Mouse (Mus musculus): ENCODE results near the gene Sec1. TPM values are rescaled to one million over a fixed set of nuclear protein-coding genes. Genes with fewer than 3 reads are reported as not detected.

The Sec1 gene
- polyA plus RNA-seq, 1 experiment from 2014 or later, result 0.27 TPM

- no peak overlapping the region for H3K4me3 ChIP-seq (ENCODE audit: low read depth, low read length)
- H3K9ac ChIP-seq (replicated peaks; ENCODE audit: low read length), result no peak overlapping the region; the same call in 1 of the 2 replicates
- no peaks in the 10 kb centered on the region for H3K36me3 ChIP-seq (replicated peaks; ENCODE audit: control insufficient read depth, insufficient read depth, low read depth, low read length)
- ATAC-seq (replicated peaks; ENCODE audit: insufficient number of reproducible peaks, low FRiP score, low TSS enrichment, low read depth) (0 out of 2 replicates have a peak, but pooled peaks have one; percentile 4), DNase-seq (ENCODE audit: low spot score) (peak; percentile 76)
- H3K4me2 ChIP-seq (ENCODE audit: low read depth, low read length), result no peak overlapping the region
- peaks cover 4% of the 10 kb centered on the region; the same call in 1 of the 2 replicates for H3K4me1 ChIP-seq (ENCODE audit: control insufficient read depth, insufficient read depth, low read length)
- no peak overlapping the region; the same call in 1 of the 2 replicates for H3K27ac ChIP-seq (replicated peaks; ENCODE audit: low read depth, low read length)
- no peaks in the 10 kb centered on the region for H3K27me3 ChIP-seq (ENCODE audit: control insufficient read depth, insufficient read depth, low read length)
- WGBS, result 22% methylated on average over 16 of the region's 16 CpGs
- no peaks in the 10 kb centered on the region for H3K9me3 ChIP-seq (replicated peaks; ENCODE audit: control insufficient read depth, low read length)
These were observed 36.7 kb upstream of the Sec1 start for GRCm38 (mm10) chr7:45730727-45731431.

DNA sequence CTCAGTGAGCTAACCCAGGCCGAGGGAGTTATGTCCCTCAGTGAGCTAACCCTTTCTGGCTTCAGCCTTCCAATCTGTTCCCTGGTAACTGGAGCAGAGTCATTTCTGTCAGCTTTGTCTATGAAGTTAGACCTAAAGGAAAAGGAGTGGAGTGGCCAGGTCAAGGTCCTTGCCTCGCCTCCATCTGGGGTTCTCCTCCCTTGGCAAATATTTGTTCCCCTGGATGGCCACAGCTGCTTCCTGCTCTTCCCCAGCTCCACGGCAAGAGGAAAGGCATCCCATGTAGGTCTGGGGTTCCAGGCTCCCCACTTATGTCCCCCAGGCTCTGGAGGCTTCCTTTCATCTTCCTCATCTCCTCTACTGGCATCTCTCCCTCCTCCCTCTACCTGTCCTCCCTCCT is 33.4 kb upstream of the Sec1 start:
- H3K4me2 ChIP-seq (ENCODE audit: low read depth, low read length), result no peak overlapping the region
- peaks cover 4% of the 10 kb centered on the region; the same call in 1 of the 2 replicates for H3K4me1 ChIP-seq (ENCODE audit: control insufficient read depth, insufficient read depth, low read length)
- H3K36me3 ChIP-seq (replicated peaks; ENCODE audit: control insufficient read depth, insufficient read depth, low read depth, low read length), result peaks cover 6% of the 10 kb centered on the region; the same call in 1 of the 2 replicates
- H3K4me3 ChIP-seq (ENCODE audit: low read depth, low read length), result no peak overlapping the region
- H3K9ac ChIP-seq (replicated peaks; ENCODE audit: low read length), result no peak overlapping the region
- DNase-seq (ENCODE audit: low spot score) (no peak), ATAC-seq (replicated peaks; ENCODE audit: insufficient number of reproducible peaks, low FRiP score, low TSS enrichment, low read depth) (no peak)
- H3K27me3 ChIP-seq (ENCODE audit: control insufficient read depth, insufficient read depth, low read length), result no peaks in the 10 kb centered on the region
- no peak overlapping the region for H3K27ac ChIP-seq (replicated peaks; ENCODE audit: low read depth, low read length)
- no peaks in the 10 kb centered on the region for H3K9me3 ChIP-seq (replicated peaks; ENCODE audit: control insufficient read depth, low read length)
- WGBS, result 87% methylated on average over 3 of the region's 3 CpGs

DNA sequence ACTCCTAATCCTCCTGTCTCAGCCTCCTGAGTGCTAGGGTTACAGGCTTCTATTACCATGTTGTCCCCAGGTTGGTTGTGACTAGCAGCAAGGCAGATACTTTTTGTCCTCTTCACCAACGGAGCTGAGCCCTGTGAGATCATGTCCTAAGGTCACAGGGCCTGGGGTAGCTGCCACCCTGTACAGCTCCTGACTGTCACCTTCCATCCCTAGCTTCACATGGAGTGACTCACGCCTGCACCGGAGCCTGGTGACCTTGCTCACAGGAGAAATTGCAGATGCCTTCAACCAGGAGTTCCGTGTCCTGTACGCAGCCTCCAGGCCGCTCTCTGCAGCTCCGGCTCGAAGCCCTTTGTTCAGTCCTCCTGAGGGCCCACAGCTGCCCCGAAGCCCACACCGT is 32.2 kb upstream of the Sec1 start:
- WGBS, result 92% methylated on average over 10 of the region's 10 CpGs
- no peaks in the 10 kb centered on the region for H3K9me3 ChIP-seq (replicated peaks; ENCODE audit: control insufficient read depth, low read length)
- DNase-seq (ENCODE audit: low spot score) (no peak), ATAC-seq (replicated peaks; ENCODE audit: insufficient number of reproducible peaks, low FRiP score, low TSS enrichment, low read depth) (no peak)
- no peaks in the 10 kb centered on the region for H3K27me3 ChIP-seq (ENCODE audit: control insufficient read depth, insufficient read depth, low read length)
- no peak overlapping the region for H3K9ac ChIP-seq (replicated peaks; ENCODE audit: low read length)
- H3K27ac ChIP-seq (replicated peaks; ENCODE audit: low read depth, low read length), result no peak overlapping the region
- H3K36me3 ChIP-seq (replicated peaks; ENCODE audit: control insufficient read depth, insufficient read depth, low read depth, low read length), result peaks cover 11% of the 10 kb centered on the region; the same call in 1 of the 2 replicates
- peaks cover 4% of the 10 kb centered on the region; the same call in 1 of the 2 replicates for H3K4me1 ChIP-seq (ENCODE audit: control insufficient read depth, insufficient read depth, low read length)
- H3K4me2 ChIP-seq (ENCODE audit: low read depth, low read length), result no peak overlapping the region
- H3K4me3 ChIP-seq (ENCODE audit: low read depth, low read length), result no peak overlapping the region

- DNase-seq (ENCODE audit: low spot score) (no peak), ATAC-seq (replicated peaks; ENCODE audit: insufficient number of reproducible peaks, low FRiP score, low TSS enrichment, low read depth) (no peak)
- no peak within 1 kb of the TSS for H3K4me3 ChIP-seq (ENCODE audit: low read depth, low read length)
- no peaks in the 10 kb centered on the region for H3K27me3 ChIP-seq (ENCODE audit: control insufficient read depth, insufficient read depth, low read length)
- H3K27ac ChIP-seq (replicated peaks; ENCODE audit: low read depth, low read length), result no peak within 1 kb of the TSS
- 87% methylated on average over 11 of the region's 11 CpGs for WGBS
- no peak within 1 kb of the TSS for H3K4me2 ChIP-seq (ENCODE audit: low read depth, low read length)
- peaks cover 16% of the 10 kb centered on the region for H3K36me3 ChIP-seq (replicated peaks; ENCODE audit: control insufficient read depth, insufficient read depth, low read depth, low read length)
- H3K4me1 ChIP-seq (ENCODE audit: control insufficient read depth, insufficient read depth, low read length), result peaks cover 4% of the 10 kb centered on the region; the same call in 1 of the 2 replicates
- no peaks in the 10 kb centered on the region for H3K9me3 ChIP-seq (replicated peaks; ENCODE audit: control insufficient read depth, low read length)
- no peak within 1 kb of the TSS for H3K9ac ChIP-seq (replicated peaks; ENCODE audit: low read length)
These were observed 31.5 kb upstream of the Sec1 start, which contains the start of gene Spaca4 for GRCm38 (mm10) chr7:45725713-45726112. TSS of gene Spaca4 (minus strand) at chr7:45725813.

DNA sequence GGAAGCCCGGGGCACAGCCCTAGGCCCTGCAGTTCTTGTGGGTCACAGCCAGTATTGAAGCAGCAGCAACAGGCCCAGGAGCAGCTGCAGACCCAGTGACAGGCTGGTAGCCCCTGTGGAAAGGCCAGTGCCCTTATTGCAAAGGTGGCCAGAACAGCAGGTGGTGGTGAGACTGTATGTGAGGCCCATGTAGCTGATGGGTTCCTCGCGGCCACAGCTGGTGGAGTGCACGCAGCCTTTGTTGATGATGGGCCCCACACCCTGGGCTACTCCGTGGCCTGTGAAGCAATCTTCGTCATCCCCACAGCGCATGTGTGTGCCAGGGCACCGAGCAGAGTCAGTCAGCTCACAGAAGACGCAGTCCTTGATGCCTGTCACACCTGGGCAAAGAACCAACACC is 30.9 kb upstream of the Sec1 start:
- no peak overlapping the region for H3K4me3 ChIP-seq (ENCODE audit: low read depth, low read length)
- H3K36me3 ChIP-seq (replicated peaks; ENCODE audit: control insufficient read depth, insufficient read depth, low read depth, low read length), result peaks cover 18% of the 10 kb centered on the region
- 90% methylated on average over 9 of the region's 9 CpGs for WGBS
- H3K4me2 ChIP-seq (ENCODE audit: low read depth, low read length), result no peak overlapping the region
- no peak overlapping the region for H3K27ac ChIP-seq (replicated peaks; ENCODE audit: low read depth, low read length)
- no peaks in the 10 kb centered on the region for H3K27me3 ChIP-seq (ENCODE audit: control insufficient read depth, insufficient read depth, low read length)
- no peak for ATAC-seq (replicated peaks; ENCODE audit: insufficient number of reproducible peaks, low FRiP score, low TSS enrichment, low read depth)
- no peak for DNase-seq (ENCODE audit: low spot score)
- H3K9ac ChIP-seq (replicated peaks; ENCODE audit: low read length), result no peak overlapping the region
- H3K9me3 ChIP-seq (replicated peaks; ENCODE audit: control insufficient read depth, low read length), result no peaks in the 10 kb centered on the region
- H3K4me1 ChIP-seq (ENCODE audit: control insufficient read depth, insufficient read depth, low read length), result no peaks in the 10 kb centered on the region; the same call in 1 of the 2 replicates

DNA sequence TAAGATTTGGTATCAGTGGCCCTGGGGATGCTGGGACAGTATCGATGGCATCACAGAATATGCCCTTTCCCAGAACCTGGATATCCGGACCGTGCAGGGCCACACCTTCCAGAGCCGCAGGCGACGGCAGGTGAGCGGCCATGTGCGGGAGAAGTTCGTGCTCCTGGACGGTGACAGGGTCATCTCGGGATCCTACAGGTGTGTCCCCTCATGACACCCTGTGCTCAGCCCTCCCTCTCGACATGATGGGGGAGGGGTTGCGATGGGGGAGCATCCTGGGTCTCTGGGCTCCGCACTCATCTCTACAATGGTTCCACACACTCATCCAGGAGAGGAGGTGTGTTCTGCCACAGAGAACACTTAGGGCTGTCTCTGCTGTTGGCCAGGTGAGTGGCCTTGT is 29.6 kb upstream of the Sec1 start:
- WGBS, result 93% methylated on average over 14 of the region's 14 CpGs
- Histone ChIP-seq H3K9ac (replicated peaks; ENCODE audit: low read length) (no peak overlapping the region), H3K9me3 (replicated peaks; ENCODE audit: control insufficient read depth, low read length) (no peaks in the 10 kb centered on the region), H3K4me1 (ENCODE audit: control insufficient read depth, insufficient read depth, low read length) (no peaks in the 10 kb centered on the region; the same call in 1 of the 2 replicates), H3K36me3 (replicated peaks; ENCODE audit: control insufficient read depth, insufficient read depth, low read depth, low read length) (peaks cover 24% of the 10 kb centered on the region), H3K4me2 (ENCODE audit: low read depth, low read length) (no peak overlapping the region), H3K27ac (replicated peaks; ENCODE audit: low read depth, low read length) (no peak overlapping the region), H3K27me3 (ENCODE audit: control insufficient read depth, insufficient read depth, low read length) (no peaks in the 10 kb centered on the region), H3K4me3 (ENCODE audit: low read depth, low read length) (no peak overlapping the region)
- ATAC-seq (replicated peaks; ENCODE audit: insufficient number of reproducible peaks, low FRiP score, low TSS enrichment, low read depth) (no peak), DNase-seq (ENCODE audit: low spot score) (no peak)

GRCm38 (mm10) chr7:45723301-45723700 is 29.1 kb upstream of the Sec1 start:
- H3K27ac ChIP-seq (replicated peaks; ENCODE audit: low read depth, low read length), result no peak overlapping the region
- H3K4me1 ChIP-seq (ENCODE audit: control insufficient read depth, insufficient read depth, low read length), result no peaks in the 10 kb centered on the region; the same call in 1 of the 2 replicates
- H3K4me2 ChIP-seq (ENCODE audit: low read depth, low read length), result no peak overlapping the region
- H3K9ac ChIP-seq (replicated peaks; ENCODE audit: low read length), result no peak overlapping the region
- ATAC-seq (replicated peaks; ENCODE audit: insufficient number of reproducible peaks, low FRiP score, low TSS enrichment, low read depth) (no peak), DNase-seq (ENCODE audit: low spot score) (no peak)
- WGBS, result 87% methylated on average over 4 of the region's 4 CpGs
- H3K4me3 ChIP-seq (ENCODE audit: low read depth, low read length), result no peak overlapping the region
- no peaks in the 10 kb centered on the region for H3K27me3 ChIP-seq (ENCODE audit: control insufficient read depth, insufficient read depth, low read length)
- peaks cover 24% of the 10 kb centered on the region for H3K36me3 ChIP-seq (replicated peaks; ENCODE audit: control insufficient read depth, insufficient read depth, low read depth, low read length)
- H3K9me3 ChIP-seq (replicated peaks; ENCODE audit: control insufficient read depth, low read length), result no peaks in the 10 kb centered on the region

DNA sequence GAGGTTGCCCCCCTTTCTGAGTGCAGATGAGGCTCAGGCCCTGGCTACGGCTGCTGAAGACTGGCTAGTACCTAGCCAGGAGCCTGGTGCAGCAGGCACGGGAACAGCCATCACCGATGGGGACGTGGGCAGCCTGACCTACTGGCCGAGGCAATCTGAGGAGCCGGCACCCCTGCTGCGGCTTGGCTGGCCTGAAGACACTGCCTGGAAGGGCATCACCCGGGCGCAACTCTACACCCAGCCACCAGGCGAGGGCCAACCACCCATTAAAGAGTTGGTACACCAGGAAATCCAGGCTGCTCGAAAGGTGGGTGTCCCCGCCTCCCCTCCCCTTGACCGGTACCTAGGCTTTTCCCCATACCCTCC is 28.1 kb upstream of the Sec1 start:
- WGBS, result 81% methylated on average over 13 of the region's 13 CpGs
- H3K9ac ChIP-seq (replicated peaks; ENCODE audit: low read length), result no peak overlapping the region
- no peak for ATAC-seq (replicated peaks; ENCODE audit: insufficient number of reproducible peaks, low FRiP score, low TSS enrichment, low read depth)
- no peaks in the 10 kb centered on the region; the same call in 1 of the 2 replicates for H3K4me1 ChIP-seq (ENCODE audit: control insufficient read depth, insufficient read depth, low read length)
- no peak overlapping the region for H3K27ac ChIP-seq (replicated peaks; ENCODE audit: low read depth, low read length)
- H3K4me3 ChIP-seq (ENCODE audit: low read depth, low read length), result no peak overlapping the region
- H3K27me3 ChIP-seq (ENCODE audit: control insufficient read depth, insufficient read depth, low read length), result no peaks in the 10 kb centered on the region
- H3K36me3 ChIP-seq (replicated peaks; ENCODE audit: control insufficient read depth, insufficient read depth, low read depth, low read length), result peaks cover 24% of the 10 kb centered on the region
- no peak for DNase-seq (ENCODE audit: low spot score)
- no peak overlapping the region for H3K4me2 ChIP-seq (ENCODE audit: low read depth, low read length)
- H3K9me3 ChIP-seq (replicated peaks; ENCODE audit: control insufficient read depth, low read length), result no peaks in the 10 kb centered on the region

Data from embryonic facial prominence, embryonic 11.5 days (tissue).